Mouse (Mus musculus) neural tube, embryonic 15.5 days (tissue): ENCODE measurements around the gene Spz1. TPM values are rescaled to one million over a fixed set of nuclear protein-coding genes. Genes with fewer than 3 reads are reported as not detected.

ENCODE experiments used
- polyA plus RNA-seq: library from polyadenylated mRNA; unstranded; fragments of >200 nt; fragmentation: Nextera tagmentation; extraction: Ambion mirVana; gene quantifications from 2 replicates; pipeline ENCODE4 v1.2.1, GENCODE M21; 2015

The Spz1 gene
- polyA plus RNA-seq, 1 experiment from 2014 or later, result not detected

Other genes starting within 250 kb of the Spz1 start
- 4.2 and 6.5 TPM in 2 replicates for gene Dhfr, start 221.4 kb downstream of the Spz1 start, polyA plus RNA-seq
- gene Msh3, start 221.2 kb downstream of the Spz1 start, polyA plus RNA-seq, result 24.0 and 26.9 TPM in 2 replicates
- 5.4 and 5.5 TPM in 2 replicates for gene Ankrd34b, start 150.3 kb downstream of the Spz1 start, polyA plus RNA-seq
- 0.17 and 0.20 TPM in 2 replicates for gene Fam151b, start 92.2 kb downstream of the Spz1 start, polyA plus RNA-seq
- gene Zfyve16, start 45.3 kb downstream of the Spz1 start, polyA plus RNA-seq, result 8.7 and 8.9 TPM in 2 replicates
- gene Serinc5, start 34.9 kb upstream of the Spz1 start, polyA plus RNA-seq, result 16.1 and 16.6 TPM in 2 replicates
- 2.6 and 3.4 TPM in 2 replicates for gene Thbs4, start 218.6 kb upstream of the Spz1 start, polyA plus RNA-seq